Mouse (Mus musculus) layer of hippocampus, adult 9-10 months (tissue): ENCODE results near the gene Ucn3.
"Not testable (repeated sequence)": the region's sequence is repeated elsewhere in the genome, so short reads cannot be mapped to it uniquely, and the experiment has no call there.

Experiments used
- DNase-seq: peaks from one replicate; pipeline ENCODE4 v3.0.0; 2022; ENCODE audit warnings: low spot score

Gene Ucn3

GRCm38 (mm10) chr13:3945249-3945648, at the start of gene Ucn3:
Gene Ucn3, minus strand, starts transcription at chr13:3945349.
- no peak for DNase-seq

GRCm38 (mm10) chr13:3992081-3992480, 46.9 kb upstream of the Ucn3 start:
- DNase-seq: no peak

- no peak for DNase-seq
Observed at GRCm38 (mm10) chr13:3968849-3969248, 23.7 kb upstream of the Ucn3 start.

GRCm38 (mm10) chr13:3951198-3951914, 6.2 kb upstream of the Ucn3 start:
- DNase-seq: peak; percentile 22

- DNase-seq: no peak
Observed at GRCm38 (mm10) chr13:3949477-3949876, 4.3 kb upstream of the Ucn3 start.

- no peak for DNase-seq
Observed at GRCm38 (mm10) chr13:3947267-3947666, 2.1 kb upstream of the Ucn3 start.

- no peak for DNase-seq
Observed at GRCm38 (mm10) chr13:3944699-3945098, 450 bp downstream of the Ucn3 start.

- DNase-seq: no peak
Observed at GRCm38 (mm10) chr13:3926046-3926445, 19.1 kb downstream of the Ucn3 start.

GRCm38 (mm10) chr13:3925632-3926031, 19.5 kb downstream of the Ucn3 start:
- no peak for DNase-seq

- DNase-seq: no peak
Observed at GRCm38 (mm10) chr13:3924483-3924882, 20.7 kb downstream of the Ucn3 start.

GRCm38 (mm10) chr13:3917571-3918311, 27.4 kb downstream of the Ucn3 start, which contains the start of the genes Net1 and Tubal3:
Gene Net1, minus strand, starts transcription at chr13:3918220.
Gene Tubal3, plus strand, starts transcription at chr13:3918274.
- peak; percentile 45 for DNase-seq

GRCm38 (mm10) chr13:3913504-3913903, 31.6 kb downstream of the Ucn3 start:
- DNase-seq: no peak

- DNase-seq: no peak
Observed at GRCm38 (mm10) chr13:3910356-3910755, 34.8 kb downstream of the Ucn3 start.

- no peak for DNase-seq
Observed at GRCm38 (mm10) chr13:3908262-3908661, 36.9 kb downstream of the Ucn3 start.

GRCm38 (mm10) chr13:3907151-3907696, 37.9 kb downstream of the Ucn3 start:
- no peak for DNase-seq

GRCm38 (mm10) chr13:3899301-3899700, 45.8 kb downstream of the Ucn3 start:
- DNase-seq: no peak

- DNase-seq: not testable (repeated sequence)
Observed at GRCm38 (mm10) chr13:3898202-3898601, 46.9 kb downstream of the Ucn3 start.

GRCm38 (mm10) chr13:3896913-3897312, 48.2 kb downstream of the Ucn3 start:
- DNase-seq: peak; percentile 72

- DNase-seq: no peak
Observed at GRCm38 (mm10) chr13:3896032-3896431, 49.1 kb downstream of the Ucn3 start.

GRCm38 (mm10) chr13:3895397-3895980, 49.7 kb downstream of the Ucn3 start:
- DNase-seq: no peak

- DNase-seq: no peak
Observed at GRCm38 (mm10) chr13:3894549-3894948, 50.6 kb downstream of the Ucn3 start.

GRCm38 (mm10) chr13:3893126-3893734, 51.9 kb downstream of the Ucn3 start:
- peak; percentile 63 for DNase-seq
